Mouse (Mus musculus): ENCODE measurements at regions not wholly inside any gene's neighbourhood (a gene's known extent, or its start where the extent isn't known, plus 50 kb on each side); places are given as distances from the start of the nearest gene placed in this dataset.

DNA sequence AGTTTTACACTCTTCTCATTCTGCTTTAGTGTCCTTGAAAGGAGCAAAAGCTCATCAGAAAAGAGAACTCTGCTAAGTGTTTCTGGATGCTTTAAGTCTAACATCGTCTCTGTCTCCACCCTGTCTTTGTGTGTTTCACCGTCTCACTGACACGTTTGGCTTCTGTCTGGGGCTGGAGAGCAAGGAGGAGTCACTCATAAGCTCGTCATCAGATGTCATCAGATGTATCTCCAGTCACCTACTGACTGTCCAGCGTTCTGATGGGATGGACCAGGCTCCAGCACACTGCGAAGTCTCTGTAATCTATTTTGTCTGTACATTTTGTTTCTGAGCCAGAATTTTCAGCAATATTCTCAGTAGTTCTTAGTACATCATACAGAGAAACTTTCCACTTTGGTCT, 283.4 kb upstream of the Arglu1 start:
- ATAC-seq (ENCODE audit: low FRiP score) (no peak), DNase-seq (ENCODE audit: low spot score, missing footprints) (no peak)
- Histone ChIP-seq H3K9ac (ENCODE audit: low read length) (no peak overlapping the region), H3K4me1 (ENCODE audit: control insufficient read depth, insufficient read depth, low read length) (no peaks in the 10 kb centered on the region), H3K27ac (ENCODE audit: low read depth, low read length) (no peak overlapping the region), H3K4me2 (no peak overlapping the region), H3K4me3 (ENCODE audit: low read depth, low read length) (no peak overlapping the region), H3K36me3 (ENCODE audit: control insufficient read depth, insufficient read depth, low read length) (no peaks in the 10 kb centered on the region), H3K27me3 (ENCODE audit: control insufficient read depth, insufficient read depth, low read length) (no peaks in the 10 kb centered on the region), H3K9me3 (ENCODE audit: control insufficient read depth, low read length) (no peaks in the 10 kb centered on the region; the same call in 1 of the 2 replicates)
- WGBS = 79% methylated on average over 6 of the region's 6 CpGs

DNA sequence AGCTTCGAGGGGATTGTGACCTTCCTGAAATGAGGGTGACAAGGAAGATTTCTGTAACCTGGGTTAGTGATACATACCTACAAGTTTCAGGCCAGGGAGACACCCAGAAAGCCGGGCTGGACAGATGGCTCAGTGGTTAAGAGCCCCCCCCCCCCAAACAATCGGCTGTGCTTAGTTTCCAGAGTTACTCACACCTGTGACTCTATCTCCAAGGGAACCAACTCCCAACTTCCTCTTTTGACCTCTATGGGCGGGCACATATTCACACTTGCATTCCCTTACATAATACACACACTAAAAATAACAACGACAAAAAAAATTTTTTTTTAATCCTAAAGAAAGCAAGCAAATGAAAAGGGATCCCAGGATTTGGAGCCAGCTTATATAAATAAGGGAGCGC, 283.0 kb upstream of the Arglu1 start:
- H3K4me2 ChIP-seq = no peak overlapping the region
- no peak for DNase-seq (ENCODE audit: low spot score, missing footprints)
- no peaks in the 10 kb centered on the region for H3K36me3 ChIP-seq (ENCODE audit: control insufficient read depth, insufficient read depth, low read length)
- no peak for ATAC-seq (ENCODE audit: low FRiP score)
- no peaks in the 10 kb centered on the region for H3K4me1 ChIP-seq (ENCODE audit: control insufficient read depth, insufficient read depth, low read length)
- H3K4me3 ChIP-seq (ENCODE audit: low read depth, low read length) = no peak overlapping the region
- WGBS = 72% methylated on average over 6 of the region's 6 CpGs
- H3K27me3 ChIP-seq (ENCODE audit: control insufficient read depth, insufficient read depth, low read length) = no peaks in the 10 kb centered on the region
- no peaks in the 10 kb centered on the region; the same call in 1 of the 2 replicates for H3K9me3 ChIP-seq (ENCODE audit: control insufficient read depth, low read length)
- no peak overlapping the region for H3K27ac ChIP-seq (ENCODE audit: low read depth, low read length)
- no peak overlapping the region for H3K9ac ChIP-seq (ENCODE audit: low read length)

DNA sequence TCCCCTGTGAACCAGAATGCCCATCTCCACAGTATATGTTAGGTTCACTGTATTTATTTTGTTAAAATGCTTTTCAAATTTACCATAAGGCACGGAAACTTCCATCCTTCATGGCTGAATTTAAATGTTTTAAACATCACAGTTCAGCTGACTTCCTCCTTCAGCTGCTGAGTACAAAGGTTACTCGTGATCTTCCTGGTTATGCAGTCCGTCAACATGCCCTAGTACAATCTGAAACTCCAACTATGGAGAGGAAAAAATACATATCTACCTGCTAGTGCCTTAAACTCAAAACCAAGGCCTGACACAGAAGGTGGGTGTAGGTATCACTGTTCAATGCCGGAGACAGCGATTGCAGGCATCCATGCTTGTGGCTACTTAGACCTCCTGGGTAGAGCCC, 280.5 kb upstream of the Arglu1 start:
- Histone ChIP-seq H3K9ac (ENCODE audit: low read length) (no peak overlapping the region), H3K9me3 (ENCODE audit: control insufficient read depth, low read length) (no peaks in the 10 kb centered on the region), H3K27ac (ENCODE audit: low read depth, low read length) (no peak overlapping the region), H3K27me3 (ENCODE audit: control insufficient read depth, insufficient read depth, low read length) (no peaks in the 10 kb centered on the region), H3K4me3 (ENCODE audit: low read depth, low read length) (no peak overlapping the region), H3K4me1 (ENCODE audit: control insufficient read depth, insufficient read depth, low read length) (no peaks in the 10 kb centered on the region), H3K36me3 (ENCODE audit: control insufficient read depth, insufficient read depth, low read length) (no peaks in the 10 kb centered on the region), H3K4me2 (no peak overlapping the region)
- 87% methylated on average over 5 of the region's 5 CpGs for WGBS
- DNase-seq (ENCODE audit: low spot score, missing footprints) (no peak), ATAC-seq (ENCODE audit: low FRiP score) (no peak)

DNA sequence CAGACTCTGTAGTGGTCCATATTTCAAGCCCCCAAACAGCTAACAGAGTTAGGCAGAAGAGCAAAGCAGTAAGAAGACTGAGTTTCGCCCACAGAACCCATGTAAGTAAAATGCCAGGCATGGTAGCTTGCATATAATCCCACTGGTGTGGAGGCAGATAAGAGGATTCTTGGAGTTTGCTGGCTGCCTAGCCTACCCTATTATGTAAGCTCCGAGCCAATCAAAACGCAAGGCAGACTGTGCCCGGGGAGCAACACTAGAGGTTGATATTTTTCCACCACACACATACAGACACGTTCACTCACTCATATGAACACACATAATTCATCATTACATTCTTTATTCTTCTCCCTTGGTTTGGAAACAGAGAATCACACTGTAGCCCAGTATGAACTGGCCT, 280.0 kb upstream of the Arglu1 start:
- Histone ChIP-seq H3K9ac (ENCODE audit: low read length) (no peak overlapping the region), H3K36me3 (ENCODE audit: control insufficient read depth, insufficient read depth, low read length) (no peaks in the 10 kb centered on the region), H3K27ac (ENCODE audit: low read depth, low read length) (no peak overlapping the region), H3K9me3 (ENCODE audit: control insufficient read depth, low read length) (no peaks in the 10 kb centered on the region), H3K4me3 (ENCODE audit: low read depth, low read length) (no peak overlapping the region), H3K27me3 (ENCODE audit: control insufficient read depth, insufficient read depth, low read length) (no peaks in the 10 kb centered on the region), H3K4me2 (no peak overlapping the region), H3K4me1 (ENCODE audit: control insufficient read depth, insufficient read depth, low read length) (no peaks in the 10 kb centered on the region)
- WGBS = 90% methylated on average over 5 of the region's 5 CpGs
- no peak for DNase-seq (ENCODE audit: low spot score, missing footprints)
- no peak for ATAC-seq (ENCODE audit: low FRiP score)

DNA sequence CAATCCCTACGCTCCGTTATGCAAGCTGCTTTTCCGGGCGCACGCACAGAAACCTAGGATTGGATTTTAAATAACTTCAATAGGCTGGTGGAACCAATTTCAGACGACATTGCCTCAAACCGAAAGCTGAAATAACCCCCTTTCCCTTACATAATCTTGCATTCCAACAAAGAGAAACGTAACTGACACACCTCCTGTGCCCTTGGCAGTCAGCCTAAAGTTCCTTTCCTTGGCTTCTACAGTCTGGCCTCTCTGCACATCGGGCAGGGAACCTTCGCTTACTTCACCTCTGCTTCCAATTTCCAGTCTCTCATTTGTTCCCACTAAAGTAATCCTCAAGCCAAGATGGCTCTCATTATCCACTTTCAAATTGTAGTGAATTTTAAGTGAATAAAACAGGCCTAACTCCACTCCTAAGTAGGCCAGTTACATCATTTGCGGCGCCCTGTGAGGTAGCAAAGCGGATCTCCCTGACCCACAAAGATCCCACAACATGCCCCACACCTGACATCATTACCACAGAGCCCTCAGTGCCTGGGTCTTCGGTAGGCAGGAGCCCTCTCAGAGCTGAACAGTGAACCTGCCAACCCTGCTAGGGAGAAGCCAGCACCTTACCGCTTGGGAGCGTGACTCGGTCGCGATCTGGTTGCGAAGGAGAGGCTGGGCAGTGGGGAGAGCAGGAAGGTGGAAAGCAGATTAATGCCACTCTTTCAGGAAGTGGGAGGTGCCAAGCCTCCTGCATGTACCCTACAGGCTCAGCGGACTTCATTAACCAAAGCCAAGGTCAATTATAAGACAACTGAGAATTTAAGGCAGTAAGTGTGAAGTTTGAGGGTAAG, 279.0 kb upstream of the Arglu1 start:
- H3K27ac ChIP-seq (ENCODE audit: low read depth, low read length) = no peak overlapping the region
- WGBS = 89% methylated on average over 21 of the region's 21 CpGs
- no peaks in the 10 kb centered on the region for H3K4me1 ChIP-seq (ENCODE audit: control insufficient read depth, insufficient read depth, low read length)
- H3K27me3 ChIP-seq (ENCODE audit: control insufficient read depth, insufficient read depth, low read length) = no peaks in the 10 kb centered on the region; the same call in 1 of the 2 replicates
- no peak overlapping the region for H3K4me3 ChIP-seq (ENCODE audit: low read depth, low read length)
- no peak overlapping the region for H3K9ac ChIP-seq (ENCODE audit: low read length)
- DNase-seq (ENCODE audit: low spot score, missing footprints) (no peak), ATAC-seq (ENCODE audit: low FRiP score) (no peak)
- no peak overlapping the region for H3K4me2 ChIP-seq
- no peaks in the 10 kb centered on the region for H3K36me3 ChIP-seq (ENCODE audit: control insufficient read depth, insufficient read depth, low read length)
- no peaks in the 10 kb centered on the region for H3K9me3 ChIP-seq (ENCODE audit: control insufficient read depth, low read length)

DNA sequence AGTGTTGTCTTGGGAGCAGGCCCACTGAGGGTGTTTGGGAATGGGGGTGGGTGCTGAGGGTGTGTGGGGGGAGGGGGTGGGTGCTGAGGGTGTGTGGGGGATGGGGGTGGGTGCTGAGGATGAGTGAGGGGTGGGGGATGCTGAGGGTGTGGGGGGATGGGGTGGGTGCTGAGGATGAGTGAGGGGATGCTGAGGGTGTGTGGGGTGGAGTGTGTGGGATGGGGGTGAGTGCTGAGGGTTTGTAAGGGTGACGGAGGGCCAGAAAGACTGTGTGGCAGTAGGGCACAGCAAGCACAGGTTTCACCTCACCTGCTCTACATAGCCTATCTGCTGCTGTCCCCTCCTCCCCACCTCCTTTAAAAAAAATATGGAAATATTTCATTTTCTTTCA, 276.3 kb upstream of the Arglu1 start:
- no peaks in the 10 kb centered on the region; the same call in 1 of the 2 replicates for H3K27me3 ChIP-seq (ENCODE audit: control insufficient read depth, insufficient read depth, low read length)
- no peaks in the 10 kb centered on the region for H3K36me3 ChIP-seq (ENCODE audit: control insufficient read depth, insufficient read depth, low read length)
- H3K4me1 ChIP-seq (ENCODE audit: control insufficient read depth, insufficient read depth, low read length) = no peaks in the 10 kb centered on the region
- ATAC-seq (ENCODE audit: low FRiP score) (peak; percentile 55; the same call in 1 of the 2 replicates), DNase-seq (ENCODE audit: low spot score, missing footprints) (no peak)
- no peak overlapping the region for H3K9ac ChIP-seq (ENCODE audit: low read length)
- WGBS = 58% methylated on average over 1 of the region's 1 CpGs
- H3K27ac ChIP-seq (ENCODE audit: low read depth, low read length) = no peak overlapping the region
- no peak overlapping the region for H3K4me2 ChIP-seq
- H3K4me3 ChIP-seq (ENCODE audit: low read depth, low read length) = no peak overlapping the region
- no peaks in the 10 kb centered on the region for H3K9me3 ChIP-seq (ENCODE audit: control insufficient read depth, low read length)

DNA sequence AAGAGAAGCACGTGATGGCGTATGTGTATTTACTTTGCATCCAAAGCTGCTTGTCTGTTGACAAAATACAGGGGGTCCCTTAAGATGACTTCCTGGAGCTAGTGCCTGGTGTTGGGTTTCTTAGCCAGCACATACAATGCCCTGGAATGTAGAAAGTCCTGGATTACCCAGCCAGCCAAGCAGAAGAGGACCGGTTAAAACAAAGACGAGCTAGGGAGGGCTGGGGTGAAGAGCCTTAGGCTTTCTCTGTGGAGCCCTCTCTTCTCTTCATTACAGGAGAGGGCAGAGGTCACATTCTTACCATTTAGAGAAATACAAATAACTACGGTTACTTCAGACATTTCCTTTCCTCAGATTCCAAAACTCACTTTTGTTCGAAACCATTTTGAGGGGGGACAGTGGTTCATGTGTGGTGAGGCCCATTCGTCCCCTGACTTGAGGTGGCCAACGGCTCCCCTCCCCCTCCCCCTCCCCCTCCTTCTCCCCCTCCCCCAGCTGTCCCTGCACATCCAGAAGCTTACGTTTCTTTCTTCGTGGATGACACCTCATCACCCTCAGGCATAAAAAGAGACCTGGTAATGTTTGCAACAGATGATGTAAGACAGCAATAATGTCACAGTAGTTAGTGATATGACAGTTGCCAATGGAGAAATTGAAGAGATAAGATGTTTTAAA, 275.8 kb upstream of the Arglu1 start:
- Histone ChIP-seq H3K4me3 (ENCODE audit: low read depth, low read length) (no peak overlapping the region), H3K4me1 (ENCODE audit: control insufficient read depth, insufficient read depth, low read length) (no peaks in the 10 kb centered on the region), H3K36me3 (ENCODE audit: control insufficient read depth, insufficient read depth, low read length) (no peaks in the 10 kb centered on the region), H3K27ac (ENCODE audit: low read depth, low read length) (no peak overlapping the region), H3K27me3 (ENCODE audit: control insufficient read depth, insufficient read depth, low read length) (no peaks in the 10 kb centered on the region; the same call in 1 of the 2 replicates), H3K9ac (ENCODE audit: low read length) (no peak overlapping the region), H3K4me2 (no peak overlapping the region), H3K9me3 (ENCODE audit: control insufficient read depth, low read length) (no peaks in the 10 kb centered on the region)
- ATAC-seq (ENCODE audit: low FRiP score) = peak; percentile 68; the same call in 1 of the 2 replicates
- 3% methylated on average over 9 of the region's 10 CpGs for WGBS
- DNase-seq (ENCODE audit: low spot score, missing footprints) = no peak

DNA sequence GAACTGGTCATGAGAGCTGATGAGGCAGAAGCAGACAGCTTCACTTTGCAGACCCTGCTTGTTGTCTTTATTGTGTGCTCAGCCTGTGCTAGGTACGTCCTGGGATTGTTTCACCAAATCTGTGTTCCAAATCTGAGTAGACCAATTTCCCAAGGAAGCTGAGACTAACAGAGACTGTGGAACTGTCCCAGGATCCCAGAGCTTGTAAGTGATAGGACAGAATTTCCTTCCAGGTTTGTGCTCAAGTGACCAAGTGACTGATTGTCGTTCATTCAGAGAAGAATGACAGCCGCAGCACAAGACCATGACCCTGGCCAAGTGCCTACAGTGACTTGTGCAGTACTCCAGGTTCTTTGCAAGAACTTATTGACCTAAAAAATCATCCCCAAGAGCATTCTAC, 269.9 kb upstream of the Arglu1 start:
- Histone ChIP-seq H3K27me3 (ENCODE audit: control insufficient read depth, insufficient read depth, low read length) (no peaks in the 10 kb centered on the region; the same call in 1 of the 2 replicates), H3K9ac (ENCODE audit: low read length) (no peak overlapping the region), H3K9me3 (ENCODE audit: control insufficient read depth, low read length) (no peaks in the 10 kb centered on the region), H3K4me1 (ENCODE audit: control insufficient read depth, insufficient read depth, low read length) (no peaks in the 10 kb centered on the region), H3K4me2 (no peak overlapping the region), H3K4me3 (ENCODE audit: low read depth, low read length) (no peak overlapping the region), H3K27ac (ENCODE audit: low read depth, low read length) (no peak overlapping the region), H3K36me3 (ENCODE audit: control insufficient read depth, insufficient read depth, low read length) (no peaks in the 10 kb centered on the region)
- WGBS = 93% methylated on average over 3 of the region's 3 CpGs
- ATAC-seq (ENCODE audit: low FRiP score) (no peak), DNase-seq (ENCODE audit: low spot score, missing footprints) (no peak)

DNA sequence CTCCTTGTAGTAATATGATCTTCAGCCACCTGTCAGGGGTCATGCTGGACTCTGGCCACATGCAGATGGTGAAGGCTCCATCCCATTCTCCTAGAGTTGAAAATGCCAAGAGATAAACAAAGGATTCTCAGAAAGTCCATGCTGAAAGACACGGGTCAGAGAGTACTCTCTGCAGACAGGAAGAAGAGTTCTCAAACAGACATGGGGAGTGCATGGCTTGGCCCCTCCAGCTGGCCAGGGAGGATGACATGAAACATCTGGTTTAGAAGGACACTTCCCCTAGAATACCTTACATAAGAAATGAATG, 269.4 kb upstream of the Arglu1 start:
- no peak overlapping the region for H3K9ac ChIP-seq (ENCODE audit: low read length)
- ATAC-seq (ENCODE audit: low FRiP score) = no peak
- no peak for DNase-seq (ENCODE audit: low spot score, missing footprints)
- H3K27ac ChIP-seq (ENCODE audit: low read depth, low read length) = no peak overlapping the region
- WGBS = 72% methylated on average over 1 of the region's 1 CpGs
- no peaks in the 10 kb centered on the region for H3K36me3 ChIP-seq (ENCODE audit: control insufficient read depth, insufficient read depth, low read length)
- no peak overlapping the region for H3K4me3 ChIP-seq (ENCODE audit: low read depth, low read length)
- H3K27me3 ChIP-seq (ENCODE audit: control insufficient read depth, insufficient read depth, low read length) = no peaks in the 10 kb centered on the region; the same call in 1 of the 2 replicates
- no peak overlapping the region for H3K4me2 ChIP-seq
- H3K9me3 ChIP-seq (ENCODE audit: control insufficient read depth, low read length) = no peaks in the 10 kb centered on the region
- no peaks in the 10 kb centered on the region for H3K4me1 ChIP-seq (ENCODE audit: control insufficient read depth, insufficient read depth, low read length)

Data from midbrain, embryonic 11.5 days (tissue).